Mouse (Mus musculus) G1E (cell line): ENCODE results near the gene Asb4. TPM values are rescaled to one million over a fixed set of nuclear protein-coding genes. Genes with fewer than 3 reads are reported as not detected.

Experiments used
- ATAC-seq: 2 replicates; pipeline ENCODE4 v1.8.0; 2016; ENCODE audit warnings: mild to moderate bottlenecking; ENCODE audit not compliant: insufficient number of reproducible peaks, poor library complexity, low FRiP score, severe bottlenecking; ENCODE audit errors: extremely low read depth
- DNase-seq: peaks from one replicate; pipeline ENCODE4 v3.0.0; 2012; ENCODE audit warnings: low spot score
- H3K27me3 ChIP-seq: 2 replicates; pipeline ENCODE4 v1.6.1; 2012; ENCODE audit warnings: mild to moderate bottlenecking, low read length, inconsistent platforms; ENCODE audit not compliant: insufficient read depth
- H3K36me3 ChIP-seq: replicated peaks from 2 replicates; pipeline ENCODE3; 2012; ENCODE audit warnings: mild to moderate bottlenecking, inconsistent platforms
- H3K4me1 ChIP-seq: 2 replicates; pipeline ENCODE4 v1.6.1; 2012; ENCODE audit warnings: low read depth, low read length, inconsistent platforms, mixed read lengths; ENCODE audit not compliant: insufficient read depth
- H3K4me3 ChIP-seq: 2 replicates; pipeline ENCODE4 v1.5.1; 2012; ENCODE audit warnings: low read depth, mild to moderate bottlenecking, inconsistent platforms, low read length, moderate library complexity, mixed read lengths
- H3K9me3 ChIP-seq: replicated peaks from 2 replicates; pipeline ENCODE4 v1.6.1; 2012; ENCODE audit warnings: inconsistent platforms
- CTCF ChIP-seq: IDR thresholded peaks from 2 replicates; pipeline ENCODE4 v1.5.1; 2012; ENCODE audit warnings: low read depth, low read length, inconsistent platforms, mixed read lengths
- GATA1 ChIP-seq: IDR thresholded peaks from 2 replicates; pipeline ENCODE4 v1.6.1; 2012; ENCODE audit warnings: borderline replicate concordance, low read length, inconsistent platforms, mixed read lengths
- GATA2 ChIP-seq: IDR thresholded peaks from 2 replicates; pipeline ENCODE4 v1.6.1; 2012; ENCODE audit warnings: low read depth, low read length, inconsistent platforms, borderline replicate concordance
- POLR2AphosphoS5 ChIP-seq: IDR thresholded peaks from 2 replicates; pipeline ENCODE4 v1.6.1; 2012; ENCODE audit warnings: low read depth, low read length, inconsistent platforms; ENCODE audit not compliant: insufficient replicate concordance
- TAL1 ChIP-seq: conservative IDR thresholded peaks from 2 replicates; pipeline ENCODE4 v1.6.1; 2012; ENCODE audit warnings: low read depth, low read length, inconsistent platforms, mixed read lengths
- polyA plus RNA-seq: library from polyadenylated mRNA; stranded (reverse); fragments of >175 nt; gene quantifications from 2 replicates; pipeline ENCODE4 v1.2.3, GENCODE M21; 2012
- total RNA-seq, 2 experiments: library from RNA; stranded (forward) in 1 of 2; stranded (reverse) in 1 of 2; fragments of 200-1000 nt in 1 of 2; fragments of >200 nt in 1 of 2; fragmentation: Nextera tagmentation in 1 of 2; gene quantifications; 2 replicates each; pipeline ENCODE4 v1.2.3; 2014 to 2017

The Asb4 gene
- total and polyA plus RNA-seq, 3 experiments, result 0.02 TPM; not detected in 2

DNA sequence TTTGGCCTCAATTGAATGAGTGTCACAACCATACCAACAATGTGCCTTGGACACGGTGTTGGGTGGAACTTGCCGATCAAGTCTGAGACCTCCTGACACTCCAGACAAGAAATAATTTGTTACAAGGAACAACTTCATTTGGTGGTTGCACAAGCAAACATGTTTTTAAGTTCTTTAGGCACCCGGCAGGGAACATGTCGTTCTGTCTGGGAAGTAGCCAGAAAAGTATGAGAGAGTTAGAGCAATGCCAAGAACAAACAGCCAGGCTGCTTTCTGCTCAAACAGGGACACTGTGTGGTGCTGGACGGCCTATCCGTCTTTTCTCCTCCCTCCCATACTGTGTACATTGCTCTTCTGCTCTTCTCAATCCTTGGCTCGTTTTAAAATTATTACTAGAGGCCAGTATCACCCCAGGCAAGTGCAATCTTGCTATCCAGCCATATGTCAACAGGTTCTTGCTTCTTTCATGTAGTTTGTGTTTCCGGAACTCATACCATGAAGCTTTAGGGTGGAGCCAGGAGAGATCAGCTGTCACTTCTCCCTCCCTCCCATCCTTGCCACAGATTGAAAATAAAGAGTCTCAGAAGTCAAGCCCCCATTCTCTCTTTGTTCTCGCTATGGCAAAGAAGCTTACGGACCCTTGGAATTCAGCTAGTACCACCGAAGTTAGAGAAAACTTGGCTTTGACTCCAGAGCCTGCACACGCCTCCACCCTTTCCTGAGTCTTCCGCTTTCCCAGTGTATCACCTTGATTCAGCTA lies 60.1 kb downstream of the Asb4 start:
- H3K4me1 ChIP-seq, result peaks cover 5% of the 10 kb centered on the region
- ATAC-seq, result no peak
- DNase-seq, result no peak
- no peaks in the 10 kb centered on the region for H3K9me3 ChIP-seq
- 0 out of 2 replicates have a peak, but pooled peaks cover 2% of the 10 kb centered on the region for H3K27me3 ChIP-seq
- H3K4me3 ChIP-seq, result no peak overlapping the region
- no peaks in the 10 kb centered on the region for H3K36me3 ChIP-seq
- TF ChIP-seq GATA2 (no peak), TAL1 (no peak), POLR2AphosphoS5 (no peak), CTCF (no peak), GATA1 (no peak)

DNA sequence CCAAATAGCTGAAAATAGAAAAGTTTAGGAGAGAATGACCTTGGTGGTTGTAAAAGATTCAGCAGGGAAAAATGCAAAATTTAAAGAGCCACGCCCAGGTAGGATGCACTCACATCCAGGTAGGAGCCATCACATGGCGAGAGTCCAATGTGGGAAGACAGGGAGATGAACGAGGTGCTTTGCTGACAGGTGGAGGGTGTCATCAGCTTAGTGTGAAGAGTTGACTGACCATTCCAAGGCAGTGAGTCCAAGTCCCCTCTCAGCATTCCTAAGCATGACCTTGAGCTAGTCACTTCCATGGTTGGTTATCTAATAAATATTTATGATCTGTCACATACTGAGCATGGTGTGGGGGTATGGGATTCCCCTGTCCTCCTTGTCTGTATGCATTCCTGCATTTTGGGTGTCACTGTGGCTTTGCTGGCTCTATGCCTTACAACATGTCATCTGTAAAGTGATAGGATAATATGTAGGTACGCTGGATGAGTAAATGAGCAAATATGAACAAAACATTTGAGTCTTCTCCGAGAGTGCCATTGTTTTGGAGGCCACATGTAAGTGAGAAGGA lies 61.2 kb downstream of the Asb4 start:
- no peak for TF ChIP-seq GATA2
- no peak for TF ChIP-seq POLR2AphosphoS5
- TF ChIP-seq GATA1, result no peak
- TF ChIP-seq TAL1, result no peak
- TF ChIP-seq CTCF, result no peak
- H3K27me3 ChIP-seq, result 0 out of 2 replicates have a peak, but pooled peaks cover 2% of the 10 kb centered on the region
- ATAC-seq (no peak), DNase-seq (no peak)
- H3K9me3 ChIP-seq, result no peaks in the 10 kb centered on the region
- H3K36me3 ChIP-seq, result no peaks in the 10 kb centered on the region
- H3K4me3 ChIP-seq, result no peak overlapping the region
- H3K4me1 ChIP-seq, result peaks cover 5% of the 10 kb centered on the region

DNA sequence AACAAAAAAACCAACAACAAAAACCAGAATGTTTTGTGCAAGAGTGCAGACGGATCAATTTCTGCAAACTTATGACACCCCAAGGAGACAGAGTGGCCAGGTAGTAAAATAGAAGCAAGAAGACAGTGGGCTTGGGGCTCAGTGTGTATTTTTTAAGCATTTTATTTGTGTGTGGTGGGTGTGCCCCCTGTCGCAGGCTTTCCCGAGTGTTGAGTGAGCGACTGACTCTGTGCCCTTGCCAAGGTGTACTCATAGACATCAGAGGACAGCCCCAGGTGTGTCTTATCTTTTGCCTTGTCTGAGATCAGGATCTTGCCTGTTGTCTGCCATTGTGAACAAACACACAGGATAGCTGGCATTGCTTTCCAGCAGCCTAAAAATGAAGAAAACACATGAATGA lies 63.8 kb downstream of the Asb4 start:
- TF ChIP-seq GATA2 (no peak), GATA1 (no peak), TAL1 (no peak), POLR2AphosphoS5 (no peak), CTCF (no peak)
- no peaks in the 10 kb centered on the region for H3K36me3 ChIP-seq
- H3K27me3 ChIP-seq, result 0 out of 2 replicates have a peak, but pooled peaks cover 2% of the 10 kb centered on the region
- ATAC-seq (no peak), DNase-seq (no peak)
- no peaks in the 10 kb centered on the region for H3K9me3 ChIP-seq
- no peak overlapping the region for H3K4me3 ChIP-seq
- H3K4me1 ChIP-seq, result peaks cover 5% of the 10 kb centered on the region

DNA sequence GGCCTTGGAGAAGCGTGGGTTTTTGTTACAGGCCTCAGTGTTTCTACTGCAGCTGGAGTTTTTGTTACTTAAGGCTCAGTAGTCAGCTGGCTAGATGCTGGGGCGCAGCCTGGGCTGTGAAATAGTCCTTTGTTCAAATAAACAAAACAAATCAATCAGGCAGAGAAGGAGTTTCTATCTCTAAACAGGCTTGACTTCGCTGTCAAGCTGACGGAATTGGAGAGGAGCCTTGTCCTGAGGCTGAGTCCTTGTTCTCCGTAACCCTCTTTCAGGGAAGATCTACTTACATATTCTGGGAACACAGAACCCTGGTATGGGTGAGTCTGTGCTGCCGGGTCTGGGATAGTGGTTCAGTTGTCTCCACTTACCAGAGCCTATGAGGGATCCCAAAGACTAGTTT lies 64.4 kb downstream of the Asb4 start:
- ATAC-seq (no peak), DNase-seq (no peak)
- TF ChIP-seq GATA1, result no peak
- H3K4me3 ChIP-seq, result no peak overlapping the region
- peaks cover 2% of the 10 kb centered on the region for H3K4me1 ChIP-seq
- 0 out of 2 replicates have a peak, but pooled peaks cover 2% of the 10 kb centered on the region for H3K27me3 ChIP-seq
- no peaks in the 10 kb centered on the region for H3K9me3 ChIP-seq
- no peaks in the 10 kb centered on the region for H3K36me3 ChIP-seq

DNA sequence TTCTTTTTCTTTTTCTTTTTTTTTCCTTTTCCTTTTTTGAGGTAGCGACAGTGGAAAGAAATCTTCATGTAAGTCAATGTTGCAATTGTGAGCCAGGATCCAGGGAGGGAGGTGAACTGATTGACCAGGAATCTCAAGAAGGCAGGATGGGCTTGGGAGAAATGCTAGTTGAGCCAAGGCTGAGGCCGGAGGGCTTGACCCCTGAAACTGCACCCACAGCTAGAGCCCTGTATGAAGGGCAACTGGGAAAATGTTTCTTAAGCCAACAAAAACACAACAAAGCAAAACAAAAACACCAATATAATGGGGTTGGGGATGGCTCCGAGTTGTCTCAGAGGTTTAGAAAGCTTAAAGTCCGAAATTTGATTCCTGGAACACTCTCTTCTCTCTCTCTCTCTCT lies 65.2 kb downstream of the Asb4 start:
- TF ChIP-seq POLR2AphosphoS5, result no peak
- no peak for TF ChIP-seq TAL1
- TF ChIP-seq GATA2, result no peak
- TF ChIP-seq GATA1, result no peak
- TF ChIP-seq CTCF, result no peak
- Histone ChIP-seq H3K36me3 (no peaks in the 10 kb centered on the region), H3K9me3 (no peaks in the 10 kb centered on the region), H3K27me3 (0 out of 2 replicates have a peak, but pooled peaks cover 2% of the 10 kb centered on the region), H3K4me3 (no peak overlapping the region), H3K4me1 (no peaks in the 10 kb centered on the region)
- DNase-seq, result no peak
- ATAC-seq, result no peak

DNA sequence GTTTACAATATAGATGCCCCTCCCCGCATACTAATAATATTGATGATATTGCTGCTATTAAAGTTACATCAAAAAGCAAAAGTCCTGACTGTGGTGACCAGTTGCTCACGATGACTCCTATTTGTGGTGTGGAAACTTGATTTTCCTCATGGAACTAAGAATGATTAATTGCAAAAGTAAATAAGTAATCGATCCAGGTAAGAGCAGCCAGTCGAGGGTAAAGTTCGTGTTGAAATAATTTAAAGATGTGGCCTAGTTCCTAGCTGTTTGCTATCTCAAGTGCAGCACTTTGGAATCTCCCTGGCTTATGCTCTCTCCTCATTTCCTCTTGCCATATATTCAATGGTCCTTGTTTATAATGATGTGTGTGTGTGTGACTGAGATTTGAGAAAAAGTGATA lies 66.7 kb downstream of the Asb4 start:
- TF ChIP-seq GATA1 (no peak), CTCF (no peak), TAL1 (no peak), POLR2AphosphoS5 (no peak), GATA2 (no peak)
- no peaks in the 10 kb centered on the region for H3K4me1 ChIP-seq
- ATAC-seq, result no peak
- no peaks in the 10 kb centered on the region for H3K36me3 ChIP-seq
- H3K27me3 ChIP-seq, result no peaks in the 10 kb centered on the region
- no peak overlapping the region for H3K4me3 ChIP-seq
- no peak for DNase-seq
- H3K9me3 ChIP-seq, result no peaks in the 10 kb centered on the region
